Comparison of ENCODE assay signal across 11 mouse cellular contexts in the genomic region with DNA sequence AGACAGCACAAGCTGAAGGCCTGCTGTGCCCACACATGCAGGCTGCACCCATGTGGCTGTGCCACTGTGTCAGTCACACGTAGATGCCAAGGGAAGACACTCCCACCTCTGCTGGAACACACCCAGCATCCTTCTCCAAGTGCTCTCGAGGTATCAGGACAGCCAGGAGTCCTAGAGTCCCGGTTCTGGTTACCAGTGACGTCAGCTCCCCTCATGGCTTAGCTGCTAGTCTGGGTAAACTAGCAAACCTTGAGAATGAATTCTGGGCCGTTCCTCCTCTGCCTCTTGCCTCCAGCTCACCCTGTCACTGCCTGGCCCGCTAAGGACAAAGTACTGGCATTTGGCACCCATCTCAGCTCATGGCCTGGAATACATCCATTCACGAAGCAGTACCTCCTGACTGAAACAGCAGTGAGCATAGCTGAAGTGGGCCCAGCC.
A peak's percentile ranks its signal among the peaks of the same experiment; 100 is the strongest.
DNase-seq lines count a peak whose midpoint lies in the region; ATAC-seq lines count a peak whose summit lies in the region.
"Had no signal": no experiment of that assay in that cellular context is flagged by ENCODE, and none has a peak within 500 bp of the region (broad histone marks: within the 10 kb centered on the region; RNA-seq: fewer than 3 reads in every experiment).

No protein-coding gene starts in this region.

- DNase-seq in right cerebral cortex, adult 18-20 months, result peak; percentile 90
- DNase-seq in right cerebral cortex, postnatal 4 days, result no peak
- DNase-seq in left cerebral cortex, postnatal 14 days (ENCODE audit: low spot score in 2 of 2), result peak; percentile 67 to 80
- DNase-seq in urinary bladder, postnatal 10 days (ENCODE audit: low spot score), result no peak
- no peak for DNase-seq in urinary bladder, postnatal 14 days (ENCODE audit: low spot score)
- DNase-seq in ovary, postnatal 10 days (ENCODE audit: low spot score), result no peak
- DNase-seq: kidney, adult 9 months had no signal

- no peak overlapping the region for H3K4me3 ChIP-seq in heart, embryonic 16.5 days (ENCODE audit: low read length)
- H3K4me3 ChIP-seq in heart, embryonic 11.5 days (ENCODE audit: low read depth, low read length), result no peak overlapping the region
- H3K4me3 ChIP-seq: heart, embryonic 13.5 days; limb, embryonic 12.5 days had no signal

- H3K9me3 ChIP-seq in heart, embryonic 16.5 days (replicated peaks; ENCODE audit: control insufficient read depth, low read length), result 0 out of 2 replicates have a peak, but pooled peaks cover 4% of the 10 kb centered on the region
- H3K9me3 ChIP-seq in heart, embryonic 11.5 days (replicated peaks; ENCODE audit: control insufficient read depth, low read length), result no peaks in the 10 kb centered on the region; the same call in 1 of the 2 replicates
- H3K9me3 ChIP-seq: limb, embryonic 12.5 days had no signal

- H3K9ac ChIP-seq in heart, embryonic 16.5 days (ENCODE audit: low read length), result no peak overlapping the region
- H3K9ac ChIP-seq in heart, embryonic 11.5 days (ENCODE audit: low read depth, low read length), result no peak overlapping the region
- H3K9ac ChIP-seq: heart, embryonic 13.5 days; limb, embryonic 12.5 days had no signal

- 0 out of 2 replicates have a peak, but pooled peaks have one; percentile 55 for ATAC-seq in heart, embryonic 16.5 days (replicated peaks; ENCODE audit: extremely low read depth, insufficient read depth, low FRiP score)
- ATAC-seq in heart, embryonic 11.5 days (replicated peaks; ENCODE audit: insufficient number of reproducible peaks, low FRiP score, low TSS enrichment), result no peak

- WGBS in heart, embryonic 16.5 days, result 46% methylated on average over 7 of the region's 7 CpGs
- whole genome bisulfite sequencing in heart, embryonic 11.5 days (ENCODE audit: insufficient replicate concordance), result 51% methylated on average over 7 of the region's 7 CpGs

- H3K4me2 ChIP-seq in heart, embryonic 16.5 days (ENCODE audit: low read depth, low read length), result no peak overlapping the region
- no peak overlapping the region for H3K4me2 ChIP-seq in heart, embryonic 11.5 days
- H3K4me2 ChIP-seq: heart, embryonic 13.5 days; limb, embryonic 12.5 days had no signal

- intact Hi-C loops in left cerebral cortex, postnatal 14 days (cut with DNase I), result no loop called here

- 0 out of 2 replicates have a peak, but pooled peaks cover 7% of the 10 kb centered on the region for H3K4me1 ChIP-seq in heart, embryonic 16.5 days (ENCODE audit: control insufficient read depth, insufficient read depth, low read length)
- peaks cover 7% of the 10 kb centered on the region for H3K4me1 ChIP-seq in heart, embryonic 11.5 days (ENCODE audit: control insufficient read depth, insufficient read depth, low read length)

- no peaks in the 10 kb centered on the region for H3K27me3 ChIP-seq in heart, embryonic 16.5 days (ENCODE audit: control insufficient read depth, insufficient read depth, low read length)
- no peaks in the 10 kb centered on the region for H3K27me3 ChIP-seq in heart, embryonic 11.5 days (ENCODE audit: control insufficient read depth, insufficient read depth, low read length)
- H3K27me3 ChIP-seq: heart, embryonic 13.5 days; limb, embryonic 12.5 days had no signal

- H3K27ac ChIP-seq in heart, embryonic 16.5 days (ENCODE audit: low read length), result no peak overlapping the region
- no peak overlapping the region for H3K27ac ChIP-seq in heart, embryonic 11.5 days (ENCODE audit: low read depth, low read length)
- H3K27ac ChIP-seq: heart, embryonic 13.5 days; limb, embryonic 12.5 days had no signal

- H3K36me3 ChIP-seq in heart, embryonic 16.5 days (ENCODE audit: control insufficient read depth, insufficient read depth), result no peaks in the 10 kb centered on the region
- no peaks in the 10 kb centered on the region for H3K36me3 ChIP-seq in heart, embryonic 11.5 days (ENCODE audit: control insufficient read depth, insufficient read depth, low read length)
- H3K36me3 ChIP-seq: heart, embryonic 13.5 days; limb, embryonic 12.5 days had no signal

Comparison
In these comparisons a context has a peak if more than half of its experiments do, and no peak if none do; other contexts are left out.
1. DNase-seq: peak in right cerebral cortex, adult 18-20 months (single experiment) and left cerebral cortex, postnatal 14 days (2 of 2); none in right cerebral cortex, postnatal 4 days (single experiment), urinary bladder, postnatal 10 days (single experiment), urinary bladder, postnatal 14 days (single experiment) and ovary, postnatal 10 days (single experiment).